Mouse (Mus musculus): ENCODE measurements at regions not wholly inside any gene's neighbourhood (a gene's known extent, or its start where the extent isn't known, plus 50 kb on each side); places are given as distances from the start of the nearest gene placed in this dataset.
A peak's percentile ranks its signal among the peaks of the same experiment; 100 is the strongest.

DNA sequence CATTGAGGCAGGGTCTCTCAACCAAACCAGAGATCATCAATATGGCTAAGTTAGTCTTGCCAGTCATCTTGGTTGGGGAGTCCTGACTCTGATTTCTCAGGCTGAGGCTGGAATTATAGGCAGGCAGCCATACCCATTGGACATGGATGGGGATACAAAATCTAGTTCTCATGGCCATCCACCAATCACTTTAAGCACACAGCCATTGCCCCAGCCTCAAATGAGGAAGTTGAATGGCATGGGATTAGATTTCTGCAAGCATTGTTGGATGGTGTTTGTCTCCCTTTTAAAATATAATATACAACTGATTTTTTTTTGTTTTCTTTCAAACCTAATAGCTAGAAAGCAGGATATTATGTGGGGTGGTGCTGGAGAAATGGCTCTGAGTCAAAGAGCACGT lies 223.8 kb downstream of the Hace1 start:
- no peaks in the 10 kb centered on the region for H3K9me3 ChIP-seq (ENCODE audit: control insufficient read depth, low read length)
- no peak overlapping the region for H3K4me2 ChIP-seq (replicated peaks)
- WGBS = 63% methylated on average over 1 of the region's 1 CpGs
- DNase-seq (ENCODE audit: low spot score) (no peak), ATAC-seq (ENCODE audit: low FRiP score) (no peak)
- H3K4me3 ChIP-seq (replicated peaks; ENCODE audit: low read length) = no peak overlapping the region
- H3K9ac ChIP-seq = no peak overlapping the region
- H3K27me3 ChIP-seq (ENCODE audit: control insufficient read depth, insufficient read depth, low read length) = no peaks in the 10 kb centered on the region
- H3K36me3 ChIP-seq (replicated peaks; ENCODE audit: control insufficient read depth, insufficient read depth) = no peaks in the 10 kb centered on the region
- H3K4me1 ChIP-seq (replicated peaks; ENCODE audit: control insufficient read depth, insufficient read depth, low read length) = peaks cover under 1% of the 10 kb centered on the region; the same call in 1 of the 2 replicates
- H3K27ac ChIP-seq = no peak overlapping the region

DNA sequence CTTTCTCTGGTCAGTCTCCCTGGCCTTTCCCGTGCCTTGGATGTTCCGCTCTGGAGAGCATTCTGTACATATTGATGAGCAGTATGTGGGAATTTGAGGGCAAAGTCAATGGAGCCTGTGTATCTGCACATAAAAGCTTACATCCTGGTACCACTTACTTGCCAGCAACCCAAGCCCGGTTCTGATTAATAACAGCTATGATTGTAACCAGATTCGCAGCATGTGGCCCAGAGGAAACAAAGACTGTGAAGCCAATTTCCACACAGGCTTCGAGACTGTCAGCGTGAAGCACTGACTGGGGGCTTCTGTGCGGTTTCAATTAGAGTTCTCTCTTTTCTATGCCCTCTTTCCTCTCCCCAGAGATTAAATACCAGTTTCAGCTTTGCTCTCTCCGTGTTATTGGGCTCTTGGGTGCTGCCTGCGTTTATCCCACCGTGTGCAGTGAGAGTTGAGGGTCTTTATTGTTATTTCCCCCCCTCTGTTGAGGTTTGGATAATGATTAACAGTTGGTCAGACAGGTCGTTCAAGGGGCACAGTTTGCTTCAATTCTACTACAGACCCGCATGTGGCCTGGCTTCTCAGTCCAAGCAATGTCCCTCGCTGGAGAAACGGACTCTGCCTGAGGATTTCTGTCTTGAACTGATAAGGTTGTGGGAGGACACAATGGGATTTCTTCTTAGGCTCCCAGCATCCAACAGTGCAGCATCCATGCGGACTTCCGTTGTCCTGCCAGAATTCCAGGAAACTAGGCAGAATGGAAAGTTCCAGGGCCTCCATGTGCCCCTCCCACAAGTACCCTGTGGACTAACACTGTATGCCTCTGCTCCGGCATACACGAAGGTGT lies 229.6 kb downstream of the Hace1 start:
- ATAC-seq (ENCODE audit: low FRiP score) (peak; percentile 55; the same call in 1 of the 2 replicates), DNase-seq (ENCODE audit: low spot score) (peak; percentile 39)
- WGBS = 26% methylated on average over 18 of the region's 18 CpGs
- Histone ChIP-seq H3K9ac (peak overlapping the region; percentile 40; the same call in 1 of the 2 replicates), H3K36me3 (replicated peaks; ENCODE audit: control insufficient read depth, insufficient read depth) (no peaks in the 10 kb centered on the region), H3K27ac (peak overlapping the region; percentile 33; the same call in 1 of the 2 replicates), H3K4me2 (replicated peaks) (peak overlapping the region; percentile 25), H3K27me3 (ENCODE audit: control insufficient read depth, insufficient read depth, low read length) (no peaks in the 10 kb centered on the region), H3K9me3 (ENCODE audit: control insufficient read depth, low read length) (no peaks in the 10 kb centered on the region), H3K4me3 (replicated peaks; ENCODE audit: low read length) (no peak overlapping the region), H3K4me1 (replicated peaks; ENCODE audit: control insufficient read depth, insufficient read depth, low read length) (peaks cover 13% of the 10 kb centered on the region)

DNA sequence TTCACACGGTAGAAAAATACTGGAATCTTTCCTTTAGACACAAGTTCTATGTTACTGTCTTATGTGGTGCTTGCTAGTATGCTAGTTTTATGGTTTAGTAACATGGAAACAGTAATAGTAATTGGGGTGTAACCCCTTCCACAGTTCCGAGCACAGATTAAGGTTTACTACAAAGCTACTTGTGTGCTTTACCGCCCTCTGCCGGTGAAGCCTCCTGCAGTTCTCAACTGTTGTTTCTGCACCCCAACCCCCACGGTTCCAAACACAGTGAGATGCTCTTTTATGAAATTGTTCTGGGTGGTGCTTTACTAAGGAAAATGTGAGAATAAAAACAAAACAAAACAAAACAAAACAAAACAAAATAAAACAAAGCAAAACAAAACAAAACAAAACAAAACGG lies 234.3 kb downstream of the Hace1 start:
- no peaks in the 10 kb centered on the region for H3K36me3 ChIP-seq (replicated peaks; ENCODE audit: control insufficient read depth, insufficient read depth)
- H3K4me2 ChIP-seq (replicated peaks) = no peak overlapping the region
- H3K4me3 ChIP-seq (replicated peaks; ENCODE audit: low read length) = no peak overlapping the region
- H3K9me3 ChIP-seq (ENCODE audit: control insufficient read depth, low read length) = no peaks in the 10 kb centered on the region
- DNase-seq (ENCODE audit: low spot score) (no peak), ATAC-seq (ENCODE audit: low FRiP score) (no peak)
- no peak overlapping the region for H3K9ac ChIP-seq
- peaks cover 9% of the 10 kb centered on the region for H3K4me1 ChIP-seq (replicated peaks; ENCODE audit: control insufficient read depth, insufficient read depth, low read length)
- H3K27me3 ChIP-seq (ENCODE audit: control insufficient read depth, insufficient read depth, low read length) = no peaks in the 10 kb centered on the region
- 56% methylated on average over 6 of the region's 6 CpGs for WGBS
- no peak overlapping the region for H3K27ac ChIP-seq

DNA sequence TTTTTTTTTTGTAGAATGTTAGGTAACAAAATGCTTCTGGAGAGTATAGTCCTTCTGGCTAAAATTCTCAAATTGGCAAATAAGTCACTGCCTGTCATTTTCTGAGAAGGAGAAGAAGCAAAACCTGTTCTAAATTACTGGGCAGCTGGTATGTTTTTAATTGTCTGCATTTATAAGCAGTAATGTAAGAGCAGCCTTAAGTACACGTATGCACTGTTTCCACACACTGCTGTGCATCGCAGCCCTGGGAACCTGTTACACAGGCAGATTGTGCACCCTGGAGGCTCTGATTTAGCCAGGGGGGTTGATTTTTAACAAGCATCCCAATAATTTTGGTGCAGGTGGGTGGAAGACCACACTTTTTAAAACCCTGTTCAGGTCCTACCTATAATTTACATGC lies 236.2 kb downstream of the Hace1 start:
- H3K36me3 ChIP-seq (replicated peaks; ENCODE audit: control insufficient read depth, insufficient read depth) = no peaks in the 10 kb centered on the region
- no peak for DNase-seq (ENCODE audit: low spot score)
- WGBS = 66% methylated on average over 2 of the region's 2 CpGs

DNA sequence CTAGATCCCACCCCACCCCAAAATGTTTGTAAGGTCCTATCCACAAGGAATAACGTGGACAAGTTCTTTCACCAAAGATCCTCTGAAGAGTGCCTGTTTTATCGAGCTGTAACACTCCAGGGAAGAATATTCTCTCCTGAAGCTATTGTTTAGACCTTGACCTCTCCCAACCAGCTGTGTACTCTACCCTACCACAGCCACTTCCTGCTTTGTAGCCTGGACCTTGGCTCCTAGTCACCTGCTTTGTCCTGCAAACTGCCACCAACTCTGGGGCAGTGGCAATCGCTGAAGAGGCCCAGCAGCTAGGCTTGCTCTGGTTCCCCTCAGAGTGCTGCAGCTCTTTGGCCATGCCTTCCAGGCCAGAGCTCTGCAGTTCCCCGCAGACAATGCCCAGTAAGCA lies 239.1 kb downstream of the Hace1 start:
- Histone ChIP-seq H3K4me1 (replicated peaks; ENCODE audit: control insufficient read depth, insufficient read depth, low read length) (no peaks in the 10 kb centered on the region), H3K9ac (no peak overlapping the region), H3K27me3 (ENCODE audit: control insufficient read depth, insufficient read depth, low read length) (no peaks in the 10 kb centered on the region), H3K36me3 (replicated peaks; ENCODE audit: control insufficient read depth, insufficient read depth) (no peaks in the 10 kb centered on the region), H3K4me3 (replicated peaks; ENCODE audit: low read length) (no peak overlapping the region), H3K9me3 (ENCODE audit: control insufficient read depth, low read length) (no peaks in the 10 kb centered on the region), H3K27ac (no peak overlapping the region), H3K4me2 (replicated peaks) (no peak overlapping the region)
- DNase-seq (ENCODE audit: low spot score) (no peak), ATAC-seq (ENCODE audit: low FRiP score) (0 out of 2 replicates have a peak, but pooled peaks have one; percentile 14)
- 84% methylated on average over 4 of the region's 4 CpGs for WGBS

More for the DNA sequence above, 236.2 kb downstream of the Hace1 start:
- Histone ChIP-seq H3K9ac (no peak overlapping the region), H3K9me3 (ENCODE audit: control insufficient read depth, low read length) (no peaks in the 10 kb centered on the region), H3K4me1 (replicated peaks; ENCODE audit: control insufficient read depth, insufficient read depth, low read length) (no peaks in the 10 kb centered on the region), H3K4me2 (replicated peaks) (no peak overlapping the region), H3K27me3 (ENCODE audit: control insufficient read depth, insufficient read depth, low read length) (no peaks in the 10 kb centered on the region), H3K27ac (no peak overlapping the region), H3K4me3 (replicated peaks; ENCODE audit: low read length) (no peak overlapping the region)
- ATAC-seq (ENCODE audit: low FRiP score) = no peak

DNA sequence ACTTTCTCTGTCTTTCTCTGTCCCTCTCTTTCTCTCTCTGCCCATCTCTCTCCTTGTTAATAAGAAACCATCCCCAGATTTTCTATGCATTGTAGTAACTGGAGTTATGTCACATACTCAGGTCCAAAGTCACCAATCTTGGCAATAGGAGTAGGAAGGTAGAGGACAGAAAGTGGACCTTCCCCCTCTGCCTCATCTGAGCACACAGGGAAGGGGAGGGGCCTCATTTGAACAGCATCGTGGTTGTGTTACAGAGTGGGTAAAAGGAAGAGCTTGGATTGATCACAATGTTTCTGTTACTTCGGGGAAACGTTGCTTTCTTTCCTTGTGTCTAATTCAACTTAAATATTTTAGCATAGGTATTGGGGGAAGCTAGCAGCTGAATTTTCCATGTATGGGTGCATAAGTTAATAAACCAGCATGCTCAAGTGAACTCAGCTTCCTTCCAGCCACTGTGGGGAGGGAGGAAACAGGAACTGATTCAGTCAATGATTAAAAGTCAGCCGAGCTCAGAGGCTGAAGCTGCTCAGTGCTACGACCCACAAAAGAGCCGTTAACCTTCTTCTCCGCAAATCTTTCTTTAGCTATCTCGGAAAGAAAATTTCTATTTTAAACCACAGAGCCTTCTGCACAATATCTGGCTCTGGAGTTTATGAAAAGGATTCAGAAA lies 243.5 kb downstream of the Hace1 start:
- WGBS = 61% methylated on average over 8 of the region's 8 CpGs
- Histone ChIP-seq H3K4me1 (replicated peaks; ENCODE audit: control insufficient read depth, insufficient read depth, low read length) (no peaks in the 10 kb centered on the region), H3K4me2 (replicated peaks) (no peak overlapping the region), H3K27me3 (ENCODE audit: control insufficient read depth, insufficient read depth, low read length) (no peaks in the 10 kb centered on the region), H3K9ac (no peak overlapping the region), H3K36me3 (replicated peaks; ENCODE audit: control insufficient read depth, insufficient read depth) (no peaks in the 10 kb centered on the region), H3K27ac (no peak overlapping the region), H3K4me3 (replicated peaks; ENCODE audit: low read length) (no peak overlapping the region), H3K9me3 (ENCODE audit: control insufficient read depth, low read length) (no peaks in the 10 kb centered on the region)
- no peak for DNase-seq (ENCODE audit: low spot score)
- no peak for ATAC-seq (ENCODE audit: low FRiP score)

DNA sequence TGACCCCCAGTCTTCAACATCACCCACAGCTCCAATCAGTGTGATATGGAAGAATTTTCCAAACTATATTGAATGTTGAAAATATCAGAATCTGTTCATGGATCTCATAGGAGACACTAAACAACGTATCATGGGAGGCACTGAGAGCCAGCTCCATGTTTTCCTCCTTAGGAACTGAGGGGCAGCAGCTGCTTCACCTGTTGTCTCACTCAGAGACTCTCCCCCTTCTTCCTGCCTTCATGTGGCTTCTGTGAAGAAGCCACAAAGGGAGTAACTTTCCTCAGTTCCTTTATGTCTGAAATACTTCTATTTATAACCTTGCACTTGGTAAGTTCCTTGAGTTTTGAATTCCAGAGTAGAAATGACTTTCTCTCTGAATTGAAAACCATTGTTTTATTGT lies 244.6 kb downstream of the Hace1 start:
- H3K9ac ChIP-seq = no peak overlapping the region
- no peaks in the 10 kb centered on the region for H3K27me3 ChIP-seq (ENCODE audit: control insufficient read depth, insufficient read depth, low read length)
- no peak overlapping the region for H3K4me3 ChIP-seq (replicated peaks; ENCODE audit: low read length)
- no peaks in the 10 kb centered on the region for H3K36me3 ChIP-seq (replicated peaks; ENCODE audit: control insufficient read depth, insufficient read depth)
- WGBS = 97% methylated on average over 1 of the region's 1 CpGs
- no peak overlapping the region for H3K4me2 ChIP-seq (replicated peaks)
- H3K27ac ChIP-seq = no peak overlapping the region
- H3K4me1 ChIP-seq (replicated peaks; ENCODE audit: control insufficient read depth, insufficient read depth, low read length) = no peaks in the 10 kb centered on the region
- H3K9me3 ChIP-seq (ENCODE audit: control insufficient read depth, low read length) = no peaks in the 10 kb centered on the region
- DNase-seq (ENCODE audit: low spot score) (no peak), ATAC-seq (ENCODE audit: low FRiP score) (no peak)

DNA sequence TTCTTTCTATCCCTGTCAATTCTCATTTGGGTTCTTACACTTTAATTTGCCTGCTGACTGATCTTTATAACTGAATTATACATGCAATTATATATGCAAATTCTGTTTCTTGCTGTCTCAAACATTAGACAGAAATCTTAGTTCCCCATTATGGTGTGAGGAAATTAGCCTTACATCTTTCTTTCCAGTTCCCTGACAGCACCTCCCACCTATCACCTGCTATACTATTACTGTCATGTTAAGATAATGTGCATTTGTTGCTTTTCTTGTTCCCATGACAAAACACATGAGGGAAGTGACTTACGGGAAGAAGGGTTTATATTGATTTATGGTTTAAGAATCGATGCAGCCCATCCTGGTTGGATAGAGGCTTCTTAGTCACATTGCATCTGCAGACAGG lies 246.0 kb downstream of the Hace1 start:
- no peak for DNase-seq (ENCODE audit: low spot score)

DNA sequence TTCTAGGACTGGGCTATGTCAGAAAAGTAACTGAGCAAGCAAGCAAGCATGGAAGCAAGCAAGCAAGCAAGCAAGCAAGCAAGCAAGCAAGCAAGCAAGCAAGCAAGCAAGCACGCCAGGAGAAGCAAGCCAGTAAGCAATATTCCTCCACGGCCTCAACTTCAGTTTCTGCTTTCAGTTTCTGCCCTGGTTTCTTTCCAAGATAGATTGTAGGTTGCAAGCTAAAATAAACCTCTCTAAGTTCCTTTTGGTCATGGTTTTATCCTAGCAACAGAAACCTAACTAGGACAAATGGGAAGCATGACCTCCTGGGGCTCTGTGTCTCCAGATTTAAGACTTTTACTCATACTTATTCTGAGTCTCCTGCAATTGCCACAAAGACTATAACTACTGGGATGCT lies 271.0 kb downstream of the Hace1 start:
- H3K4me3 ChIP-seq (replicated peaks; ENCODE audit: low read length) = no peak overlapping the region
- DNase-seq (ENCODE audit: low spot score) = no peak
- no peak overlapping the region for H3K27ac ChIP-seq
- no peaks in the 10 kb centered on the region for H3K4me1 ChIP-seq (replicated peaks; ENCODE audit: control insufficient read depth, insufficient read depth, low read length)
- ATAC-seq (ENCODE audit: low FRiP score) = no peak
- no peaks in the 10 kb centered on the region for H3K9me3 ChIP-seq (ENCODE audit: control insufficient read depth, low read length)
- H3K36me3 ChIP-seq (replicated peaks; ENCODE audit: control insufficient read depth, insufficient read depth) = no peaks in the 10 kb centered on the region
- no peak overlapping the region for H3K9ac ChIP-seq
- WGBS = 90% methylated on average over 2 of the region's 2 CpGs
- no peaks in the 10 kb centered on the region for H3K27me3 ChIP-seq (ENCODE audit: control insufficient read depth, insufficient read depth, low read length)
- H3K4me2 ChIP-seq (replicated peaks) = no peak overlapping the region

More for the DNA sequence above, 246.0 kb downstream of the Hace1 start:
- WGBS = 81% methylated on average over 2 of the region's 2 CpGs
- Histone ChIP-seq H3K4me2 (replicated peaks) (no peak overlapping the region), H3K4me3 (replicated peaks; ENCODE audit: low read length) (no peak overlapping the region), H3K36me3 (replicated peaks; ENCODE audit: control insufficient read depth, insufficient read depth) (no peaks in the 10 kb centered on the region), H3K9me3 (ENCODE audit: control insufficient read depth, low read length) (no peaks in the 10 kb centered on the region), H3K27me3 (ENCODE audit: control insufficient read depth, insufficient read depth, low read length) (no peaks in the 10 kb centered on the region), H3K4me1 (replicated peaks; ENCODE audit: control insufficient read depth, insufficient read depth, low read length) (no peaks in the 10 kb centered on the region), H3K27ac (no peak overlapping the region), H3K9ac (no peak overlapping the region)
- no peak for ATAC-seq (ENCODE audit: low FRiP score)
